Comparison of ENCODE assay signal across 19 mouse cellular contexts in genomic region chr8:108899251-108899771, GRCm38 (mm10).
DNase-seq lines count a peak whose midpoint lies in the region; ATAC-seq lines count a peak whose summit lies in the region.
"Had no signal": no experiment of that assay in that cellular context is flagged by ENCODE, and none has a peak within 500 bp of the region (broad histone marks: within the 10 kb centered on the region; RNA-seq: fewer than 3 reads in every experiment).

No protein-coding gene starts in this region.

- no peaks in the 10 kb centered on the region for H3K27me3 ChIP-seq in forebrain, embryonic 15.5 days
- peaks cover 30% of the 10 kb centered on the region for H3K27me3 ChIP-seq in forebrain, embryonic 13.5 days
- no peaks in the 10 kb centered on the region for H3K27me3 ChIP-seq in neural tube, embryonic 11.5 days (ENCODE audit: control insufficient read depth, insufficient read depth, low read length)
- no peaks in the 10 kb centered on the region for H3K27me3 ChIP-seq in limb, embryonic 10.5 days (ENCODE audit: low read depth, poor library complexity, severe bottlenecking)
- H3K27me3 ChIP-seq: embryonic facial prominence, embryonic 13.5 days; kidney, embryonic 15.5 days; liver, embryonic 12.5 days had no signal

- no peak overlapping the region for H3K27ac ChIP-seq in forebrain, embryonic 15.5 days (replicated peaks)
- H3K27ac ChIP-seq in forebrain, embryonic 13.5 days: no peak overlapping the region
- H3K27ac ChIP-seq in neural tube, embryonic 11.5 days (ENCODE audit: low read depth, low read length): 0 out of 2 replicates have a peak overlapping the region, but pooled peaks have one; percentile 3
- peak overlapping the region; percentile 72; the same call in 1 of the 2 replicates for H3K27ac ChIP-seq in limb, embryonic 10.5 days
- H3K27ac ChIP-seq: embryonic facial prominence, embryonic 13.5 days; layer of hippocampus, adult 2 months; liver, embryonic 12.5 days had no signal

- no peak overlapping the region for H3K4me3 ChIP-seq in forebrain, embryonic 15.5 days
- no peak overlapping the region for H3K4me3 ChIP-seq in forebrain, embryonic 13.5 days
- H3K4me3 ChIP-seq in neural tube, embryonic 11.5 days (ENCODE audit: low read depth, low read length): no peak overlapping the region
- no peak overlapping the region for H3K4me3 ChIP-seq in limb, embryonic 10.5 days
- H3K4me3 ChIP-seq: embryonic facial prominence, embryonic 13.5 days; kidney, embryonic 15.5 days; layer of hippocampus, adult 2 months; liver, embryonic 12.5 days had no signal

- 0 out of 2 replicates have a peak, but pooled peaks have one; percentile 15 for ATAC-seq in forebrain, embryonic 15.5 days (replicated peaks)
- no peak for ATAC-seq in forebrain, embryonic 13.5 days
- peak; percentile 61 for ATAC-seq in neural tube, embryonic 11.5 days (ENCODE audit: insufficient read depth, low FRiP score, low TSS enrichment)
- ATAC-seq: inflammation-experienced regulatory T-cells, adult 6 months; liver, embryonic 12.5 days had no signal

- H3K9me3 ChIP-seq in forebrain, embryonic 15.5 days: no peaks in the 10 kb centered on the region
- H3K9me3 ChIP-seq in forebrain, embryonic 13.5 days (replicated peaks): no peaks in the 10 kb centered on the region
- no peaks in the 10 kb centered on the region for H3K9me3 ChIP-seq in neural tube, embryonic 11.5 days (ENCODE audit: control insufficient read depth, low read length)
- H3K9me3 ChIP-seq in limb, embryonic 10.5 days (replicated peaks): no peaks in the 10 kb centered on the region
- H3K9me3 ChIP-seq: embryonic facial prominence, embryonic 13.5 days; kidney, embryonic 15.5 days; liver, embryonic 12.5 days had no signal

- intact Hi-C loops in left cerebral cortex, postnatal 4 days (cut with DNase I): no loop called here

- no peaks in the 10 kb centered on the region for H3K36me3 ChIP-seq in forebrain, embryonic 15.5 days
- no peaks in the 10 kb centered on the region for H3K36me3 ChIP-seq in forebrain, embryonic 13.5 days (ENCODE audit: poor library complexity, severe bottlenecking)
- no peaks in the 10 kb centered on the region for H3K36me3 ChIP-seq in neural tube, embryonic 11.5 days (ENCODE audit: control insufficient read depth, insufficient read depth, low read length)
- H3K36me3 ChIP-seq in limb, embryonic 10.5 days: peaks cover 22% of the 10 kb centered on the region
- H3K36me3 ChIP-seq: embryonic facial prominence, embryonic 13.5 days; kidney, embryonic 15.5 days; liver, embryonic 12.5 days had no signal

- WGBS in forebrain, embryonic 15.5 days: 56% methylated on average over 14 of the region's 14 CpGs
- 58% methylated on average over 14 of the region's 14 CpGs for WGBS in forebrain, embryonic 13.5 days
- 43% methylated on average over 14 of the region's 14 CpGs for WGBS in neural tube, embryonic 11.5 days
- 75% methylated on average over 14 of the region's 14 CpGs for WGBS in limb, embryonic 10.5 days

- no peak for DNase-seq in neural tube, embryonic 11.5 days (ENCODE audit: low spot score)
- no peak for DNase-seq in neural tube, embryonic 10.5 days (ENCODE audit: extremely low spot score, low spot score)
- no peak for DNase-seq in limb, embryonic 10.5 days (ENCODE audit: low spot score)
- no peak for DNase-seq in left cerebral cortex, postnatal 4 days
- DNase-seq in Muller cell, postnatal 12 days (ENCODE audit: inconsistent ontology term): no peak
- DNase-seq: adrenal gland, postnatal 36 days; cerebellum, adult 2 months; gastrocnemius, postnatal 36 days; heart, postnatal 10 days; lung, embryonic 14.5 days; lung, postnatal 4 days; right cerebral cortex, adult 18-20 months had no signal

- H3K9ac ChIP-seq in forebrain, embryonic 15.5 days (replicated peaks): no peak overlapping the region
- no peak overlapping the region for H3K9ac ChIP-seq in forebrain, embryonic 13.5 days
- H3K9ac ChIP-seq in neural tube, embryonic 11.5 days (ENCODE audit: low read length): no peak overlapping the region
- H3K9ac ChIP-seq: embryonic facial prominence, embryonic 13.5 days; kidney, embryonic 15.5 days; liver, embryonic 12.5 days; lung, embryonic 14.5 days had no signal

- peaks cover 48% of the 10 kb centered on the region for H3K4me1 ChIP-seq in forebrain, embryonic 15.5 days
- peaks cover 70% of the 10 kb centered on the region for H3K4me1 ChIP-seq in forebrain, embryonic 13.5 days
- H3K4me1 ChIP-seq in neural tube, embryonic 11.5 days (ENCODE audit: control insufficient read depth, insufficient read depth, low read length): peaks cover 55% of the 10 kb centered on the region
- H3K4me1 ChIP-seq in limb, embryonic 10.5 days: peaks cover 77% of the 10 kb centered on the region

- no peak overlapping the region for H3K4me2 ChIP-seq in forebrain, embryonic 15.5 days (replicated peaks)
- no peak overlapping the region for H3K4me2 ChIP-seq in forebrain, embryonic 13.5 days
- H3K4me2 ChIP-seq in neural tube, embryonic 11.5 days (ENCODE audit: low read depth): no peak overlapping the region
- H3K4me2 ChIP-seq: embryonic facial prominence, embryonic 13.5 days; kidney, embryonic 15.5 days; liver, embryonic 12.5 days; lung, embryonic 14.5 days had no signal

Comparison
In these comparisons a context has a peak if more than half of its experiments do, and no peak if none do; other contexts are left out.
1. H3K27ac ChIP-seq: peak in neural tube, embryonic 11.5 days (single experiment) and limb, embryonic 10.5 days (single experiment); none in forebrain, embryonic 15.5 days (single experiment) and forebrain, embryonic 13.5 days (single experiment).